Mouse (Mus musculus): ENCODE results near the gene Sppl2a. TPM values are rescaled to one million over a fixed set of nuclear protein-coding genes. Genes with fewer than 3 reads are reported as not detected.

Sppl2a gene
- 10 to 100 TPM; 49.9 to 50.9 TPM for total RNA-seq (2023)

DNA sequence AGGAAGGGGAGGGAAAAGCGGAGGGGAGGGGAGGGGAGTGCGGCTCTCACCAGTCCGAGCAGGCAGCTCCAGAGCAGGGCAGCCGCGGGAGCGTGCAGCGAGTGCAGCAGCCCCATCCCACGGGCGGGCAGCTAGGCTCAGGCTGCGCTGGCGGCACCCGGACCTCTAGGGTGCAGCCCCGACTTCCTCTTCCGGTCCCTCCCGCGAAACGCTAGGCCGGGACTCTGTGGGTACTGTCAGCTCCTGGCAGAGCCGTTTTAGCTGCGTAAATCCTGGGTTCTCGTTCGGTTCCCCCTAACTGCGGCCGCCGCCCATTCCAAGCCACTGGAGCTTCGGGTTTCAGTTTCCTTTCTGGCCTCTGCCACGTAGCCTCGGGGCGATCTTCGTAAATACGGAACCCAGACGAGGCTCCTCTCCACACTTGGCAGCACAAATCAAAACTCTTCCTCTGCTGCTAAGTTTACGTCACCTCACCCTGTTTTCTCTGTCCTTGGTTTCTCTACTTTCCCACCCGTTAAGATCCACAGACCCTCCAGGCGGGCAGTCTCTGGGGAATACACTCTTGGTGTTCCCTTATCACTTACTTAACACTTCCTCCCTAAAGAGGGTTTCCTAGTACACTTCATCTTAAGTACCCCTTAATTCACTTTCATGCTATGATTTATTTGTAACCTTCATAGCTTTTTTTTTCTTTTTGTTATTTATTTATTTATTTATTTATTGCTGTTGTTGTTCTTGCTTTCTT is at the start of gene Sppl2a:
TSS of gene Sppl2a (minus strand) at position 339 of the 745 bp plus-strand sequence.

DNA sequence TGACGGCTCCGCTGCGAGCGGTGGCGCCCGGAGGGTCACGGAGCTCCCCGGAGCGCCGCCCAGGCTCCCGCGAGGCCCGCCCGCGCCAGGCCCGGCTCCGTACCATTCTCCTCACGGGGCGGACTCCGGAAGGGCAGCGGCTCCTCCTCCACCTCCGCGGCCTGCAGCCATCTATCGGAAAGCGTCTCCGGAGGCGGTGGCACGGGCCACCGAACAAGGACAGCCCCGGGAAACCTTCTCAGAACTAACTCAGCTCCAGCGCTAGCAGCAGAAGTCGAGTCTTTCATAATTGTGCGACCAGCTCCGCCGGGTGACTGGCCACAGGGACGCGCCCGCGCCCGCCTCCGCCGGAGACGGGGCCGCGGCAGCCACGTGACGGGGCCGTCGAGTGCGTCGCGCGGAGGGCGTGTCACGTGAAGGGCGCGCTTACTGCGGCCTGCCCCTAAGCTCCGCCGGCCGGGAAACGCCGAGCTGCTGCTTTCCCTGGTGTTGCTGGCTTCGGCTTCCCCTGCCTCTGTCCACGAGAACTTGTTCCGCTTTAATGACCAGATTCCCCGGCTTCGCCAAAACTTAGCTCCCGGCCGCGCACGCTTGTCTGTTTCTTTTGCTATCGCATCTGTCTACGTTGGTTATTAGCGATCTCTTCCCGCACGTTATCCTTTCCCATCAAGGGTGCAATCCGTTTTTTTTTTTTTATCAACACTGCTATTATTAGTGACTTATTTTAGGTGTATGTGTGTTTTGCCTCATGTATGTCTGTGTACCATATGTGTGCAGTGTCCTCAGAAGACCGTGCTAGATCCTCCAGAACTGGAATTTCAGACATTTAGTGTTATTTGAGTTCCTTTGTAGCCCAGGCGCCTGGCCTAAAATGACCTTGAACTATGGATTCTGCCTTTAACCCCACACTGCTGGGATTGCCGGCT is 56.9 kb downstream of the Sppl2a start, which contains the start of gene Trpm7:
TSS of gene Trpm7 (minus strand) at position 360 of the 926 bp plus-strand sequence.

Other genes starting within 250 kb of the Sppl2a start
- 10 to 100 TPM; 46.2 to 50.8 TPM for gene Usp8, start 225.9 kb downstream of the Sppl2a start, total RNA-seq (2023)
- gene Usp50, start 149.8 kb downstream of the Sppl2a start, total RNA-seq (2023) = not detected
- 10 to 100 TPM; 43.6 to 47.2 TPM for gene Trpm7, start 57.0 kb downstream of the Sppl2a start, total RNA-seq (2023)
- gene Ap4e1, start 75.5 kb upstream of the Sppl2a start, total RNA-seq (2023) = 10 to 100 TPM; 11.8 to 13.7 TPM
- gene Blvra, start 137.4 kb upstream of the Sppl2a start, total RNA-seq (2023) = 10 to 100 TPM; 17.4 to 23.2 TPM
- gene Ncaph, start 200.7 kb upstream of the Sppl2a start, total RNA-seq (2023) = 10 to 100 TPM; 47.6 to 50.7 TPM
- gene Itpripl1, start 210.2 kb upstream of the Sppl2a start, total RNA-seq (2023) = 10 to 100 TPM; 20.2 to 26.7 TPM

Measured in neutrophil, adult 83 days (primary cell).